Mouse (Mus musculus) 3T3-L1 (cell line): ENCODE results near the gene Ptprn2.

Experiments used
- DNase-seq: peaks from one replicate; pipeline ENCODE4 v3.0.0-alpha.2; 2015; ENCODE audit warnings: low read depth, low spot score

Ptprn2 gene

DNA sequence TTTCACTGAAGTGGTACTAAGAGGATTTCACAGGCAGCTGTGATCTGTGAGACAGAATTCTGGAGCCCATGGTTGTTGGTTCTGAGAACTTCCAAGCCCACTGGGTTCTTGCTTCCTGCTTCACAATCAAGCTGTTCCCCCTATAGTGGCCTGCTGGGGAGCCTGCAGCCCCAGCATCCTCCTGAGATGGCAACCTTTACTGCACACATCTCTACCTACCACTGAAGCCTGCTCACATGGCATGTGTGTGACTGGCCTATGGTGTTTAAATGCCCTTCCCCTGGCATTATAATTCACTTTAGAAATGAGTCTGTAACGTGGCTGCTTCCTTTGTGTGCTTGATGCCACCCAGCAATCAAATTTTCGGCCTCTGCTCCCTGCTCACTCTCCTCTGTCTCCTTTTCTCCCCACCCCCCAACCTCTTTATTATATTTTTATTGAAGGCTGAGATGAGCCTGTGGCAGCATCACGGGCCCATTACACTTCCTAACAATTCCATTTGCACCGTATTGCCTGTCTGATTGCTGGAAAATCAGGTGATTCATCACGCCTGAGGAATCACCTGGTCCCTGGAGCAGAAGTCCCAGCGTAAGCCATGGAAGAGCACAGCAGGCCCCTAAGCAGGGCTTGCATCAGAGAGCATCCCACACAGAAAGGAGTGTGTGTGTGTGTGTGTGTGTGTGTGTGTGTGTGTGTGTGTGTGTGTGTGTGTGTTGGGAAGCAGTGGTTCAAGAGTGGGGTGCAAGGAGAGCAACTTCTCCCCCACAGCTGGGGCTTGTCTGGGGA is 402.2 kb downstream of the Ptprn2 start:
- DNase-seq, result no peak

DNA sequence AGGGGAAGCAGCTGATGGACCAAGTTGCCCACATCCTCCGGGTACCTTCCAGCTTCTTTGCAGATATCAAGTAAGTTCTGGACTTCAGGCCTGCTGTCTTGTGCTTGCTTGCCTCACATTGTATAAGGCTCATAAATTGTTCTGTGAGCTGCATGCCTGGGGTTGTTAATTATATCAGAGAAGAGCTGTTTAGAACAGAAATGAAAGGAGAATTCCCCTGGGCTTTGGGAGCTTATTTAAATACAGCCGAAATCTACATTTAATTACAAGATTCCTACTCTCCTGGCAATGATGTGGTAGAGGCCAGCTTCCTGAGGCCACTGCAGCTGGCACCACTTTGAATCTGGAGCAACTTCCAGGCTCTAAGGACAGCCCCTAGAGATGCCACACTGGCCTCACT is 403.3 kb downstream of the Ptprn2 start:
- DNase-seq, result no peak

DNA sequence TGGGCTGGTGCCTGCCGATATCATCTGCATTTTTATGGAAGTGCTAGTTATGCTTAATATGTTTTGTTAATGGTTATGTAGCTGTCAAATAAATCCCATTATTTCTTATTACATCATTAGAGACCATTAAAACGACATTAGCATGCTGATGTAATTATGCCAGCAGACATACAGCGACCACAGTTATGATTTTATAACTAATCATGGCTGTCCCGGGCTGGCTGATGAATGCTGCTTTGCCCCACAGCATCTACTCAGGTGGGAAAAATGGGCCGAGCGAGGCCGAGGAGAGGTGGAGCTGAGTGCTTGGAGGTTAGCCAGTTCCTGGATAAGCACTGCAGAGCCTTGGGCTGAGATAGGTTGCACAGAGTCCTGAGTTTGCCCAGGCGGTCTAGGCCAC is 407.1 kb downstream of the Ptprn2 start:
- DNase-seq, result no peak

DNA sequence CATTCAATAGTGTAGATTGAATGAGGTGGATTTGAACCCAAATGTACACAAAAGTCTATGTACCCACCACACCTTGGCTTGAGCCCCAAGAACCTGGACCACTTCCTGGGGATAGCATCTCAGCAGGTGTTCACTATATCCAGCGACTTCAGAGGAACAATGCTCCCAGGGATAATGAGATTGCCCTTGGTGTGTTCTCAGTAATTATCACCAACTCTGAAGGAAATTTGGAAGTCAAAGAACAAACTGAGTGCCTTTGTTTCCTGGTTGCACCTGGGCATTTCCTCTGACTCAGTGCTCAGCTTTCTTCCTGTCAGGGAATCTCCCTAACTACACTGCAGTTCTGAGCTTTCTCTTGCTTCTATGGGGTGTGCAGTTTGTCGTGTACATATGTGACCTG is 411.1 kb downstream of the Ptprn2 start:
- no peak for DNase-seq

DNA sequence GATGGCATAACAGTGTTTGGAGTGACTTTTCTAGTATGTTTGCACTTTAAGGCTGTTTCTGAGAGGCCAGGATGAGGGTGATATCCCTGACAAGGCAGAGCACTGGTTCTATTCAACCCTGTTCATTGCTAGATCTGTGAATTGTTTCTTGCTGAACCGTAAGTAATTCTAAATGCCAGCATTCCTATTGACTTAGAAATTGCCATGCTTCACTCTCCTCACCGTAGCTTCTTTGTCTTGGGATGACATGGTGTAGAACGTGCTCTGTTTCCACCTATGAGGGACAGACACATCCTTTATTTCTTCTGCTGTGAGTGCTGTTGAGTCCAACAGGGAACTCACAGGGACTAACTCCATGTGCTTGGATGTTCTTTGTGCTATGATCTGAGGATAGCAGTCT is 416.3 kb downstream of the Ptprn2 start:
- no peak for DNase-seq

DNA sequence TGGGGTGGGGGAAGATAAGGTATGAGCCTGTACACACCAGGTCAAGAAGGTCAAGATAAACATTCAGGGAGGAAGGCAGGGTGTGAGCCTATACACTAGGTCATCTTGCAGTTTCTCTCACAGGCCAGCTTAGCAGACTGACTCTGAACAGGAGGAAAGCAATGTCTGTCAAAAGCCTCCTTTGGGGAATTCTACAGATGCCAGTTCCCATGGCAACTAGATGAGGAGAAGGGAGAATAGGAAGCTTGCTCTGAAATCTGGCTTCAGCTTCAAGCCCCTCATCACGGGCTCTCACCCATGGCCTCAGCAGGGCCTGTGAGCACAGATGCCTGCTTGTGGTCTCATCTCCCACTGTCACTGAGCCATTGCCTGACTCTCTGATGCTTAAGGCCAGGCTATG is 421.9 kb downstream of the Ptprn2 start:
- no peak for DNase-seq

DNA sequence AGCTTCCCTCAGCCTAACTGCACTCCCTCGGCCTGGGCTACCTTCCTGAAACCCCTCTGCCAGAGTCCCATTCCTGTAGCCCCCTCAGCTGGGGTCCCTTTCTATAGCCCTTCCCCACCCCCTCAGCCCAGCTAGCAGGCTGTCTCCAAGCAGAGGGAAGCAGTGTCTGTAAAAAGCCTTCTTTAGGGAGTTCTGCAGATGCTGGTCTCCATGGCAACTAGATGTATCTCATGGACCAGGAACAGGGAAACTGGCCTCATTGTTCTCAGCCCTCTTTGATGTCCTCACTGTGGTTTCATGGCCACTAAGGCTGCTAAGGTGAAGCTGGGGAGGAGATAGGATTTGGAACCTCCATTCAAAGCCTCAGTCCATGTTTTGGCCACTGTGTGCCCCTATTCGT is 423.1 kb downstream of the Ptprn2 start:
- no peak for DNase-seq

DNA sequence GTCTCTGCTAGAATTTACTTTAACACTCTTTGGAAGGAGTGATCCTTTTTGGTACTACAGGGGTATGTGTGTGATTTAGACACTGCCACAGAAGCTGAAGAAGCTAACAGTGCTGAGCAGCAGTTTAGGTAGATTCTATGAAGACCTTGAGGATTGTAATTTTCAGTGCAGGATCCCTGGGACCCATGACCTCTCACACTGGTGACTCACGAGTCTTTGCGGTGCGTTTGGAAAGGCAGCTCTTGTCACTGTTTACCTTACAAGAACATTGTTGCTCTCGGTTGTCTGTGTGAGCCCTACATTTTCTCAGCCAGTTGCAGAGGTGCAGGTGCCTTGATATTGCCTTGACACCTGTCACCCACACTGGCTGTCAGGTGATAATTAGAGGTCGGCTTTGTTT is 431.3 kb downstream of the Ptprn2 start:
- no peak for DNase-seq

DNA sequence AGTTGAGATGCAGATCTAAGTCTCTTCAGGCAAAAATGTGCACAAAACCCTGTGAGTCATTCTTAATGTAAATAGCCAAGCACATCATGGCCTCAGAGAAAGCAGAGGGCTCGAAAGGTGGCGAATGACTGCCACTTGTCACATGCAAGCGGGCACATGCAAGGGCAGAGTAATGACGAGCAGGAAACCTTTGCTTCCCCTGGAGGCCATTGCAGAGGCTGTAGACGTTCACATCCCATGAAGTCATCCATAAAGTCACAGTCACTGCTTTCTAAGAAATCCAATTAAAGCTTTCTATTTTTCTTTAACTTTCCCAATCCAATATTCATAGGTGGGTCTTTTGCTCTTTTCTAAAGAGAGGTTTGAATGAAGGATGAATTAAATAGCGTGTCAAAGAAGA is 433.7 kb downstream of the Ptprn2 start:
- no peak for DNase-seq

DNA sequence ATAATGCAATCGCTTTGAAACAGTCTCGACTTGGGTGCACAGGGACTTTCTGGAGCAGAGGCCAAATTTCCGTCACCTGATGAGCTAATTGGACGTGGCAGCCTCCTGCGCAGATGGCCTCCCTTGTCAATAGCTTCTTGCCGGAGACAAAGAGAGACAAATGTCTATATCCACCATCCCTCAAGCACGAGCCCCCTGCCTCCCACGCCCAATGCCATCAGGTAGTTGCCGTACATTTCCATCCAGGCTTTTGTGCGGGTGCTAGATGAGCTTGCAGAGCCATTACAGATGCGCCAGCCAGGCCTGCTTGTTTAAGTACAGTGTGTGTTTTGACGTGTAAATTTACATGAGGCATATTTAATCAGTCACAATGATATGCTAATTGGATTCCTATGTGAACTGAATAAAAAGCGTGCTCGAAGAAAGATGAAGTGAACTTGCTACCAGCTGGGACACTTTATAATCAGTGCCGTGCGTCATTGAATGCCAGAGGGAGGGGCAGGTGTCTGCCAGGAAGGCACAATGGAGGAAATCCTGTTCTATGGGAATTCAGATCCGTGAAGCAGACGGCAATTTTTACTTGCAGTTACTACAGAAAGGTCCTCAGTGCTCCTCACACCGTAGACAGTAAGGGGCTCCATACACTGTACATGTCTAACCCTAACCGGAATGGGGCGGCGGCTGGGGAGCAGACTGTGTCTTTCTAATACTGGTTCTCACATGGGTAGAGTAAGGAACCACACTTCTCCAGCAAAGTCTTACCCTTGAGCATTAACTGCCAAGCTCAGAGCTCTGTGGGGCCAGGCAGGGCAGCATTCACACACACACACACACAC is 434.4 kb downstream of the Ptprn2 start:
- no peak for DNase-seq

DNA sequence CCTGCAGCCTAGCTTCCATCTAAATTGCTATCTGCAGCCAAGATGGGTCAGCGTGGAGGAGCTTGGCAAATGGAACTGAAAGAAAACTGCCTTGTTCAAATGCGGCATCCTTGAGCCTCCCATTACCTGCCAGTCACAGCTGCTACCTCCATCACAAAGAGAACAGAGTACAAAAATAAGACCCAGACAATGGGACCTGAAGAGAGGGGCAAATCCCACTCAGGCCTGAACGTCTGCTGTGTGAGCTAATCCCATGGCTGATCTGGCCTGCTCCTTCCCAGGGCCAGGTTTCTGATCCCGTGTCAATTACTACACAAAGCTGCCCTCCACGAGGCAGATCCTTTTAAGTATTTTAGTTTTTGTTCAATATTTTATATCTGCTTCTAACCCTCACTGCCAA is 441.6 kb downstream of the Ptprn2 start:
- DNase-seq, result no peak

DNA sequence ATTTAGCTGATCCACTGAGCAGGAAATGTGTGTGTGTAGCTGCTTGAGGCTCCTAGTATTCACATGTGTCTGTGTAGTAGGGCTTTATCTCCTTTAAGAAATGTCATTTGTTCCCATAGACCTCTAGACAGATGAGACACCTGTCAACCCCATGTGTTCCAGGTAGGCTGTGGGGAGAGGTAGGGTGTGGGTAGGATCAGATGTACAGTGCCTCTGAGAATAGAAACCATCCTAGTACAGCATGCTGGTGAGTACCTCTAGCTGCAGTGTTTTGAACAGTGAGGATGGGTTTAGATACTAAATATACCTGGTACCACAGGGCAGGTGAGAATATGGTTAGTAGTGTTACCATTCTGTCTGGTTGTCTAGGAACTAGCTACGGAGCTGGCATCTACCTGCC is 442.0 kb downstream of the Ptprn2 start:
- no peak for DNase-seq

DNA sequence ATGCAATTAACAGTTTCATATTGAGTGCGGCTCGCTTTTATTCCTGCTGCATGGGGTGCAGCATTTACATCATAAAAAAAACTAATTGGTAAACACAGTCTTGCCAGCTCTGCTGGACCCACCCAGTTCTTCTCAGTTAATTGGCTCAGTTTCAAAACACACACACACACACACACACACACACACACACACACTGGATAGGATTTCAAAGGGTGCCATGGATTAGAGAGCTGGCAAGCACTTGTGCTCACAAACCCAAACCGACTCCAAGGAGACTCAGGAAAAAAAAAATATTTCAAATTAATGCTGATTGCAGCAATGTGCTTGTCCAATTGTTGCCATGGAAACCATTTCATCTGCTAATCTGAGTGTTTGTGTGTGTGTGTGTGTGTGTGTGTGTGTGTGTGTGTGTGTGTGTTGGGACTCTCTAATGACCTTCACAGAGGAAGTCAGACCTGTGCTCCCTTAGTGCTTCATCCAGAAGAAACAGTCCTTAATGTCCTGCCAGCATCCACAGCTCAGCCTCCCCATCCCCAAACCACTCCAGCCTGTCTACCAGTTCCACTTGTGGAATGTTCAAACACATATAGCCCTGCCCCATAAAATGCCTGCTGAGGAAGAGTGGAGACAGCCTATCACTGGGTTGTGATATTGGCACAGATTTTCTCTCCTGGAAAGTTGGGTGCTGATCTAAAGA is 452.8 kb downstream of the Ptprn2 start:
- DNase-seq, result no peak

DNA sequence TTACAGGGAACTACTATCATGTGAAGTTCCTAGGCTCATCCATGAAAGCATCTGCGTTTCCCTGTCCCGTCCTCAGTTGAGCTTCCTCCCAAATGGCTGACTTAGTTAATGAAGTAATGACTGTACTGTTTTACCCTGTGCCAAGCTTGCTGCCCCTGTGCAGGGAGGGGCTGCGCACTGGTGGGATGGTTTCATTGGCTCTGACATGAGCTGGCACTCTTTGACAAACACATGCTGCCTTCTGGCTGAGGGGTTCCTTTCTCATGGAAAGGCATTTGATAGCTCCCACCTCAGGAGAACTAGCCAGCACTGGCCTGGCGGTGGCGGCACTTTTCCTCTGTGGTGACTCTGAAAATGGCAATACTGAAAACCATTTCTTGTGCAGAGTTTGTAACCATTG is 458.4 kb downstream of the Ptprn2 start:
- DNase-seq, result no peak

DNA sequence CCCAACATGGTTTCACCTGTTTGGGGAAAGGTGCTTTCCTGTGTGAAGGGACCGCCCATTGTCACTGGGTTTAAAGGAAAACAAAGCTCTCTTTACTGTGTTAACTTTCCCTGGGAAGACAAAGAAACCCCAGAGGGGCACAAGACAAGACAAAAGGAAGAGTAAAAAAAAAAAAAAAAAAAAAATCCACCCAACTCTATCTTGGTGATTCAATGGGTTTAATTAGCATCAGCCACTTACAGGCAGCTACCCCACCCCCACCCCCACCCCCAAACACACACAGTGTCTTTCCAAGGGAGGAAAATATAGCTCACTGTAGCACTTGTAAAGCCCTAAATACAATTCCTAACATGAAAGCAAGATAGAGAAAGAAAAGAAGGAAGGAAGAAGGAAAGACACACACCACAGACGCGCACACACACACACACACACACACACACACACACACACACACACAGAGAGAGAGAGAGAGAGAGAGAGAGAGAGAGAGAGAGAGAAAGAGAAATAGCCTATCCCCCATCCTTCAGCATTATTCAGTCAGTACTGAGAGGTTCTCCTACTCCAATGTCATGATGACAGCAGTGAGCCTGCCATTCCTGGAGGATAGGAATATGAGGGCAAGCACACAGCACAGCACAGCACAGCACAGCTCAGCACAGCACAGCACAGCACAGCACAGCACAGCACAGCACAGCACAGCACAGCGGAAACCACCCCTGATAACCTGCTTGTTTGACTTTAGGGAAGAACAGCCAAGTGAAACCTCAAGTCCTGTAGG is 462.8 kb downstream of the Ptprn2 start:
- no peak for DNase-seq

DNA sequence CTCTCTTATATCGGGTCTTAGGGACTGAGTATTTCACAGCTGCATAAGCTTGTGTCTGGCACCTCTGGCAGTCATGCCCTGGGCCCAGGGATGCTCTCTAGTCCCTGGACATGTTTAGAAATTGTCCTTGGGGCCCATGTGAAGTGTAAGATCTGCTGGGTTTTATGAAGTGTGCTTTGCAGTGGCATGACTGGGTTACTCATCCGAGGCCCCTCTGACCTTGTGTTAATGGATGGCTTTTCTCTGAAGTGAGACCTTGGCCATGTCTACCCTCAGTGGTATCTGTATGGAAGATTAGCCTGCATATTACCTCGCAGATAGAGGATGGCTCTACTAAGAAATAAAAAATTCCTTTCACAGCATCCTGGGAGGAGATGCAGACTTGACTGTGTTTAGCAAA is 464.2 kb downstream of the Ptprn2 start:
- DNase-seq, result no peak

DNA sequence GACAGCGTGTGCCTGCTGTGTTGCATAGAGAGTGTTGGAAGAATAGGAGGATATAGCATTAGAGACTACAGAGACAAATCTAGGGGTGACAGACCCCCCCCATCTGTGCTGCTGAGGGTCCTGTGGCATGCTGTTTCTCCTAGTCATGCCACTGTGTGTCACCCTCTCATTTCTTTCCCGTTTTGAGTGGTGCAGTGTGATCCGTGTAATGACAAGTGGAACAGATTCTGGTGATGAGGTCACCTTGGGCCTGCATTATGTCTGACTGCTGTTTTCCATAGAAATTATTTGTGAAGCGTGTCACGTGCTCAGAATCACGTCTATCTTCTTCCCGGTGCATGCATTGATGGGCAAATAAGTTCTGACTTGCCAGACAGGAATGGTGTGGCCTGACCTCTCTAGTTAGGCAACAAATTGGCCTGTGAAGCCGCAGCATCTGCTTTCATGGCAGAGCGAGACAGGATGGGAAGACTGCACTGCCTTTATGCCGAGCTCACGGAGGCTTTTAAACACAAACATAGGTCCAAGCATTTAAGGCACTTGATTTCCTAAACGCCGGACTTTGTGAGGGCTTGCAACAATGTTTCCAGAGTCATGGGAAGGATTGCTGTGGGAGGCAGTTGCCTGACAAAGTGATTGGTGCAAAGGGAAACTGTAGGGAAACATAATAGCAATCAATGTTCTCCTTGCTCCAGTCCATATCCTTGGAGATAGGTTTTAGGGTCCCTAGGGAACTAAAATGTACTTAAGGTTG is 467.1 kb downstream of the Ptprn2 start:
- no peak for DNase-seq

DNA sequence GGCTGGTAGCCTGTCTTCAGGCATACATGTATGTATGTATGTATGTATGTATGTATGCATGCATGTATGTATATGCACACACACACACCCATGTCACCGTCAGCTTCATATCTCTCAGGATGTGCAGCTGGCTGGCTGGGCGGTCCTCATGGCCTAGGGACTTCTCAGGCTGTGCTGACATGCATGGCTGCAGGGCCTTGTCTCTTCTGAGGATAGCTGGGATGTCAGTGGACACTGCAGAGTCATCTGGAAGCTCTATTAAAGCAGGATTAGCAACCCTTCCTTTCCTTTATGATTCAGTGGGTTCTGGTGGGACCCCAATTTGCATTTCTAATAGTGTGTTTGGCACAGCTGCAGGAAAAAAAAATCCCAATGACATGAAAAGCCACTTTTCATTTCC is 473.6 kb downstream of the Ptprn2 start:
- no peak for DNase-seq

DNA sequence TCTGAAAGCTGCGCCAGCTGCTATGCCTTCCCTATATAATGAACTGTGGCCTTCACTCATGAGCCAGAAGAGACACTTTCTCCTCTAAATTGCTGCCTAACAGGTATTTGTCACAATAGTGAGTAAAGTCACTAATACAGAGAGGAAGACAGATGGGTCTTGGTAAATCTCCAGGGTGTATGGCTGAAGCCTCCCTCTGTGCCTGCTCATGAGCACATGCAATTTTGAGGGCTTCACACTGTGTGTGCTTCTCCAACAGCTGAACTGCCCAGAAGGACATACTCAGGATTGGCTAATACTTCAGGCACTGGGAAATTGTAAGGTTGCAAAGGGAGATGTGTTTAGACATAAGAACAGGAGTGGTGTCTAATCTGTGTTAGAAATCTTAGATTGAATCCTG is 478.4 kb downstream of the Ptprn2 start:
- DNase-seq, result no peak

DNA sequence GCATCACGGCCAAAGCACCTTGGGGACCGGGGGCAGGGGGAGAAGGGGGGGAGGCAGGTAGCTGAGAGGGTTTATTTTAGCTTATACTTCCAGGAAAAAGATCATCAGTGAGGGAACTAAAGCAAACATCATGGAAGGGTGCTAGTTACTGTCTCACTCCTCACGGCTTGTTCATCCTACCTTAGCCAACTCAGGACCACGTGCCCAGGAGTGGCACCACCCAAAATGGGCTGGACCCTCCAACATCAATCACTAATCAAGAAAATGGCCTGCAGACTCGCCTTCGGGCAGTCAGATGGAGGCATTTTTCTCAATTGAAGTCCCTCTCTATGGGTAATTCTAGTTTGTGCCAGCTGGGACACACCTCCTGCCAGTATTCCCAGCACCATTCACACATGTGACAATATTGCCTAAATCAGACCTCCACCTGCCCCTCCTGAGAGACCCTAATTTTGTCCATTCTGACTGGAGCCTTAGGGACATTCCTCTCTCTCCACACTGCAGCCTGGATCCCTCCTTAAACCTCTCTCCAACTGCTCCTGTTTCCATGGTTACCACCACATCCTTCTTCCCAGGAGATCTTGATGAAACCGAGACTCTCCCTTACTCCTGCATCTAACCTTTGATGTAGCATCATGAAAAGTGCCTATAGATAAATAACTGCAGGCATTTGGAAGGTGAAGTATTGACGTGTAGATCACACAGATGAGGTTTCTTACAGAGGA is 482.9 kb downstream of the Ptprn2 start:
- no peak for DNase-seq
